Mouse (Mus musculus): ENCODE results near the gene Fmnl3.
"Not testable (repeated sequence)": the region's sequence is repeated elsewhere in the genome, so short reads cannot be mapped to it uniquely, and the experiment has no call there.

Gene Fmnl3

DNA sequence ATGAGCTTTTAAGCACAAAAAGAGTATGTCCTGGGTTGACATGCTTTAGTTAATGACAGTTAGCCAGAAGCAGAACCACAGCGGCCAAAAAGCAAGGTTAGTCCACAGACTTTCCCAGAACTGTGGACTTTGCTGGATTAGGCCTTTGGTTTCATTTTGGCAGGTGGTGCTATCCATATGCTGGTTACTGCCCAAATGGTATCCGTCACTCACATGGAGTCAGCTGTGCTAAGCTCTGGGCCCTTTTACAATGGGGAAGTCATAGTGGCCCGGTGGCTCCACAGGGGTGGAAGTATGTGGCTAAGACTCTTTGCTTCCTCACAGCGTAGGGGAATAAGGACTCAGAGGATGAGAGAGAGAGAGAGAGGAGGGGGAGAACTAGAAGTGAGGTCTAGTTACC, 17.7 kb upstream of the Fmnl3 start:
- DNase-seq (ENCODE audit: low spot score in 2 of 2) = no peak

DNA sequence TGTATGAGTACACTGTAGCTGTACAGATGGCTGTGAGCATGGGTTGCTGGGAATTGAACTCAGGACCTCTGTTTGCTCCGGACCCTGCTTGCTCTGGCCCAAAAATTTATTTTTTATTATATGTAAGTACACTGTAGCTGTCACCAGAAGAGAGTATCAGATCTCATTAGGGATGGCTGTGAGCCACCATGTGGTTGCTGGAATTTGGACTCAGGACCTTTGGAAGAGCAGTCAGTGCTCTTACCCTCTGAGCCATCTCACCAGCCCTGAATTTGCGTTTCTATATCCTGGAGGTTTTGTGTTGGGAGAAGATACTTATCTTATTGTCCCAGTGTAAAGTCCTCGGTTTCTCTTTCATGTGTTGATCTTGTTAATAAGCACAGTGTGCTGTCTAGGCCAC, 16.5 kb upstream of the Fmnl3 start:
- DNase-seq (ENCODE audit: low spot score in 2 of 2) = no peak

DNA sequence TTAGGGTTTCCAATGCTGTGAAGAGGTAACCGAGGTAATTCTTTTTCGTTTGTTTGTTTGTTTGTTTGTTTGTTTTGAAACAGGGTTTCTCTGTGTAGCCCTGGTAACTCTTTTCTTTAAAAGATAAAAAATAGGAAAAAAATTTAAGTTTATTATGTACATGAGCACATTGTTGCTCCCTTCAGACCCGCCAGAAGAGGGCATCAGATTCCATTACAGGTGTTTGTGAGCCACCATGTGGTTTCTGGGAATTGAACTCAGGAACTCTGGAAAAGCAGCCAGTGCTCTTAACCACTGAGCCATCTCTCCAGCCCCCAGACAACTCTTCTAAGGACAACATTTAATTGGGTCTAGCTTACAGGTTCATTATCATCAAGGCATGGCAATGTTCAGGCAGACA, 15.8 kb upstream of the Fmnl3 start:
- not testable (repeated sequence) for DNase-seq (ENCODE audit: low spot score in 2 of 2)

DNA sequence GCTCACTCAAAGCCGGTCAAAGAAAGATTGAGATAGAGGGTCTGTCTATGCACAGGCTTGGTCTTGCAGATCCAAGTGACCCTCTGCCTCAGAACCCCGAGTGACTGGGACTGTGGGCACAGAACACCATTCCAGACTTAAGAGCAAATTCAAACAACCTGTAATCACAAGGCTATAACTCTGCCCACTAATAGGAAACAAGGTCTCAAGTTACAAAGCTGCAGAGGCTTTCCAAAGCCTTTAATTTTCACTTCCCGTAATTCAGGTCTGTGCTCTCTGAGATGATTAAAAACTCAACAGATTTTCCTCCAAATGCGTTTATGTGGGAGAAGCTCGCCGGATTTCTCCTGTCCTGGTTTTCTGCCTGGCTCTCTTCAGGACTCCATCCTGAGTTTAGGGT, 13.8 kb upstream of the Fmnl3 start:
- no peak for DNase-seq (ENCODE audit: low spot score in 2 of 2)

DNA sequence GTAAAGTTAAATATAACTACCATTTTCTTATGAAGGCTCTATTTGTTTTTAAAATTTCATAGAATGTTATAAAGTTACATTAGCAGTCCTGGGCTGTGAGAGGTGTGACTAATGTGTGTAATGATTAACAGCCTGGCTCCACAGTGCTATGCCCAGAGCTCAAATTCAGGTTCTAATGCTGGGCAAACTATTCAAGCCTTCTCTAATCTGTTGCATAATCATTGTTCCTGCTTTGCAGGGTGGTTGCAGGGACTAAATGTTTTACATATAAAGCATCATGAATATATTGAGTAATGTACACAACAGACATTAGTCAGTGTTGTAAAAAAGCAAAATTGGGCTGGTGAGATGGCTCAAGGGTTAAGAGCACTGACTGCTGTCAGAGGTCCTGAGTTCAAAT, 12.6 kb upstream of the Fmnl3 start:
- no peak for DNase-seq (ENCODE audit: low spot score in 2 of 2)

DNA sequence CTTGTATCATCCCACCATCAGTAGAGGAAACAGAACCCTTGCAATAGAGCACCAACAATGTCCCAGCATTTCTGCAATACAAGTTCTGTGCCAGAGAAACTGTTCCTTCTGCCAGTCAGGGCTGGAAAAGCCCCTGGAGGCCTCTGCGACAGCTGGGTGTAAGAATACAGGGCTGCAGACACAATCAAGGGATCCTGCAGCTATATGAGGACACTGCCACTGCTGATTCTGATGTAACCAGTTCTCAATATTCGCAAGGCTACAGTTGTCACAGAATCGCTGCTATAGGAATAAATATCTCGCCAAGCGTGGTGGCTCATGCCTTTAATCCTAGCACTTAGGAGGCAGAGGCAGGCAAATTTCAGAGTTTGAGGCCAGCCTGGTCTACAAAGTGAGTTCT, 6.0 kb upstream of the Fmnl3 start:
- DNase-seq (ENCODE audit: low spot score in 2 of 2) = no peak

DNA sequence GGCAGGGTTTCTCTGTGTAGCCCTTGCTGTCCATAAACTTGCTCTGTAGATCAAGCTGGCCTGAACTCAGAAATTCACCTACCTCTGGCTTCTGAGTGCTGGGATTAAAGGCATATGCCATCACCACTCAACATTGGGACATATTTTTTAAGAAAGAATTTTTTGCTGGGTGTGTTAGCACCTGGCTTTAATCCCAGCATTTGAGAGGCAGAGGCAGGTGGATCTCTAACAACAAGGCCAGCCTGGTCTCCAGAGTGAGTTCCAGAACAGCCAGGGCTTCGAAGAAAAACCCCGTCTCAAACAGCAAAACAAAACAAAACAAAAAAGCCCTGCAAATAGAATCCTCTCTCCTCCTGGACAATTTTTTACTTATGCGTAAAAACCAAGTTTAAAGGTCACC, 5.3 kb upstream of the Fmnl3 start:
- DNase-seq (ENCODE audit: low spot score in 2 of 2) = no peak

DNA sequence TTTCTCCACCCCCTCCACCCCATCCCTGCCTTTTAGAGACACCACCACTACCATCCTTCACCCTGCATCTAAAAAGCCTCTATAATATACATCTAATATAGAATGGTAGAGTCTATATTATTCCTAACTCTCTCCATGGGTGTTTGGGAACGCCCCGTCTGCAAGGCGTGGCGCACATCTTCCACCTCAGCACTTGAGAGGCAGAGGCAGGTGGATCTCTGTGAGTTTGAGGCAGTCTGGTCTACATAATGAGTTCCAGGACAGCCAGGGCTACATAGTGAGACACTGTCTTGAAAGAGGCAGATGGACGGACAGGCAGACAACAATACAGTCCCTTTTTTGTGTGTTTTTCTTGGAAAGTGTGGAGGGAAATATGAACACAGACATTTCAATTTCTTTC, 4.8 kb upstream of the Fmnl3 start:
- DNase-seq (ENCODE audit: low spot score in 2 of 2) = no peak

DNA sequence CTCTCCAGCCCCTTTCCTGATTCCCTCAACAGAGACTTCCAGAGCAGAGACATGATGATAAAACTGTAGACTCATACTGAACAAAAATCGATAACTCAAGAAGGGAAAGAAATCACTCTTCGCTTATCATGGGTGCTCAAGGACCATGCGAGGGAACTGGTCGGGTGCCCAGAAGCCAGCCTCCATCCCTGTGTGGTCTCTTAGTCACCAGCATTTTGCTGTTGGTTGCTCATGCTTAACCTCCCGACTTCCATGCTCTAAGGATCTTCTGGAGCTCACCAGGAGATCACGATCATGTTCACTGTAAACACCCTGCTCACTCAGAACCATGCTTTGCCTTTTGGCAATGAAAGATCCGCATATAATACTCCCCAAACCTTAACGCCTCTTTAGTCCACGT, 2.5 kb upstream of the Fmnl3 start:
- DNase-seq (ENCODE audit: low spot score in 2 of 2) = no peak

DNA sequence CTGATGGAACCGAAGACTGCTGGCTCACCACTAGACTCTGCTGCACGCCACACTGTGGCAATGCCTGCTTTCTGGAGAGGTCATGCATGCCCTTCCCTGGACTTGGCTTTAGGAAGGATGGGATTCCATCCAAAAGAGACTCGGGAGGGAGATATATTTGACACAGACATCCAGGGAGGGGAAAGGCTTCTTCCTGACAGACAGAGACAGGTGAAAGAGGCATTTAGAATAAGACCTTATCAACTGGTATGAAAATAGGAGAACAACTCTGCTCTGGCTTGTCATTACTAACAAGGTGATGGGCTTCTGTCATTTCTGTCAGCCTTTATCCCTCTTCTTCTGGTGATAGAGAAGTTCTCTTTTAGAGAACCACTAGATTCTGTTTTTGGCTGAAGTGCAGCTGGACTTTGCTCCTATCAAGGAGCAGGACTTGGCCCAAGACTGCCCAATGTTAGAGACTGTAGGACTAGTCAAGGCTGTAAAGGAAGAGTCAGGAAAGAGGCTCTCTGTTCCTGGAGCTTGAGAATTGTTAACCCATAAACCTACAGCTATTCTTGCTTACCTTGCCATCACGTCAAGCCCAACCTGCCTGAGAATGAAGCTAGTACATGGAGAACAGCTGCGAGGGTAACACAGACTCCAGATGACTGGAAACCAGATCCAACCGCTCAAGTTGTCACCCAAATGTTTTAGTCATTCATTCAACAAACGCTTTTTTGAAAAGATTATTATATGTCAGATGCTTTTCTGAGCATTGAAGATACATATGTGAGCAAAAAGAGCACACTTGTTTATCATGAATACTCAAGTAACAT, 1.5 kb upstream of the Fmnl3 start:
- DNase-seq (ENCODE audit: low spot score in 2 of 2) = no peak

DNA sequence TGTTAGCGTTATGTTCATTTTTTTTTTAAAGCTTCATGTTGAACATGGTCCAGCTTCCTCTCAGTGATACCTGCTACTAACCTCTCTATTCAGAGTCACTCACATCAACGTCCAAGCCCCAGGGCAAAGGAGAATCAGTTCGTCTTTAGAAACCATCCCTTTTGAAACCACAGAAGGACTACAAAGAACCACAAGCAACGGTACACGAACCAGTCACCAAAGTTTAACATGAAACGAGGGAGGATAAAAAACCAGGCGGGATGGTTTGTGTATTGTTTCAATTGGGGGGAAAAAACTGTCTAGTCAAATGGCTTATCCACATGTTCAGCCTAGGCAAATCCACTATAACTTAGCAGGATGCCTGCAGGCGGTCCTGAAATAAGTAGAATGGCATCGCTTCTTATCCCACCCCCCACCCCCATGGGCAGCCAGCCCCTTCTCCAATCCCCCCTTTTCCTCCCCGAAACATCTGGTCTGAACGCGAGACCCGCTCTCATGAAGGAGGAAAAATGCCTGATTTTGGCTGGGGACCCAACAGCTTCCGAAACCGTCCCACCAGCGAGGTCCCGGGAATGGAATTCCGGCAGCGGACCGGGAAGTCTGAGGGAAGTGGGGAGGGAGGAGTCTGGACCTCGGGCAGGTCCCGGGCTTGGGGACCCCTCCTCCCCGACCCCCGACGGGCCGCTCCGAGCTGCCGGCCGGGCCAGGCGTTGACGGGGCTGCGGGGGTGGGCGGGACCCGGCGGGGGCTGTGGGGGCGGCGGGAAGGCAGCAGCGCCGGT, 701 bp downstream of the Fmnl3 start:
- no peak for DNase-seq (ENCODE audit: low spot score in 2 of 2)

DNA sequence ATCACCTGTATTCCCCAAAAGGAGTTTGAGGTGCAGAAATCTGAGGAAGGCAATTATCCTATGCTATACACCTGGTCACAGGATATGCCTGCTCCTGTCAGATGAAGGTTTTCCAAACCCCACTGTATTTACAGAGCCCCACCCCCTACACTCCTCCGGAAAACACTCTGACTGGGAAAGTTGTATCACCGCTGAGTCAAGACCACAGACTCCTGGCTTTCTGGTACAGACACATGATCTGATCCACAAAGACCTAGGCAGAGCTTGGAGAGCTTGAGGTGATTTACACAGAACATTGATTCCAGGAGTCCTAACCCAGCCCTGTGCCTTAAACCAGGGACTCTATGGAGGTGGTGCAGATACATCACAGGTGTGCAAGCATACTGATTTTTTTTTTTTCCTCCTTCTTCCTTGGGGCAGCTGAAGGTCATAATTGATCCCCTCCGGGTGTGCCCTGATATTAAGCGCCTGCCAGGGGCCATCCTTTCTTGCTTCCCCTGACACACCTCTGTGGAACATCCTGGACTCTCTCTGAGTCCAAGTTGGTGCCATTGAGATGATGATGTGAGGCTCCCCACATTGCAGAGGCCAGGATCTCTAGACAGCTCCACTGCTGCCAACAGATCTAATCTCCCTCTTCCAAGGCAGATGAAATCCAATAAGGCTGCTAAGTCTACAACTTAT, 1.6 kb downstream of the Fmnl3 start:
- no peak for DNase-seq (ENCODE audit: low spot score in 2 of 2)

DNA sequence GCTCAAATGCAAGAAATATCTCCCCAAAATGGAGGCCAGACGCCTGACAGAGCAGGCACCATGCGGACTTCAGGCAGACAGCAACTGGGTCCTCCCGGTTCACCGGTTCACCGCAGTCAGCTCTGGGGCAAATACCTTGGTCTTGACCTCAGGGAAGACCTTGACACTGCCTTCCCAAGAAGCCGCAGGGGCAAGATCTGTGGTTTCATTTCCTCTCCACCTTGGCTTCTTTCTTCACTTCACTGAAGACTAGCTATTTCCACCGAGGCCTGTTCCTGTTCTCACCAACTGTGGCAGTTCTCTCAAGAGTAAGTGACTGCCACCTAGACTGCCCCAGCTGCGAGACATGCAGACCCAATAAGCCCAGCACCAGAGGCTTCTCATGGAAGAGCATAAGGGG, 5.4 kb downstream of the Fmnl3 start:
- no peak for DNase-seq (ENCODE audit: low spot score in 2 of 2)

DNA sequence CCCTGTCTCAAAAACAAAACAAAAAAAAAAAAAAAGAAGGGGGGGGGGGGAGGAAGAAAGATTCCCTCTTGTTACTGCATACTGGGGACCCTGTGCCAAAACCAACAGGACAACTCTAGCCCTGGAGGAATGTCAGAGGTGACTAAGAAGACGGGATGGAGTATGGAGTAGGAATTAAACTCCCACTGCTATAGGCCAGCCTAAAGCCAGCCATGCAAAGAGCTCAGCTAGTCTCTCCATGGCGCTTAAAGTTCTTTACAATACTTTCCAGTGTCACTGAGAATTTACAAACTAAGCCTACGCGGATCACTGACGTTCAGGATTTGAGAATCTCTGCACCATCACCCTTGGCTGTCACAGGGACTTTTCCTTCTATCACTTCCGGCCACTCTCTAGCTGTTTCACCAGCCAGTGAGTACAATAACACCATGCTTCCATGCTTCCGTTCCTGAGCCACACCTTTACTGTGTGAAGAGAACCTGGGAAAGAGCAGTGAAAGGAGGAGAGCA, 6.2 kb downstream of the Fmnl3 start:
- no peak for DNase-seq (ENCODE audit: low spot score in 2 of 2)

DNA sequence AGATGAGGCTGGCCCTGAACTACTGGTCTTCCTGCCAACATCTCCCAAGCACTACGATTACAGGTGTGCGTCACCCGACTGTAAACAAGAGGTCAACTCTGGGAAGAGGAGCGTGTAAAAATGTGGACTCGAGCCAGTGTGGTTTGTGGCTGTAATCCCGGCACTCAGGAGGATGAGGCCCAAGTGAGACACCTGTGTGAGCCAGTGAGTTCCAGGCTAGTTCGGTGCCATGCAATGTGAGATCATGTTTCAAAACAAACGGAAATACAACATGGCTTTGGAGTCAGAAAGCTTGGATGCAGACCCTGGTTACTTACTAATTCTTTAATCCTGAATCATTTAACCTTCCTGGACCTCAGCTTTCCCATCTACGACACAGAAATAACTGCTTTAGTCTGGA, 11.3 kb downstream of the Fmnl3 start:
- DNase-seq (ENCODE audit: low spot score in 2 of 2) = no peak

DNA sequence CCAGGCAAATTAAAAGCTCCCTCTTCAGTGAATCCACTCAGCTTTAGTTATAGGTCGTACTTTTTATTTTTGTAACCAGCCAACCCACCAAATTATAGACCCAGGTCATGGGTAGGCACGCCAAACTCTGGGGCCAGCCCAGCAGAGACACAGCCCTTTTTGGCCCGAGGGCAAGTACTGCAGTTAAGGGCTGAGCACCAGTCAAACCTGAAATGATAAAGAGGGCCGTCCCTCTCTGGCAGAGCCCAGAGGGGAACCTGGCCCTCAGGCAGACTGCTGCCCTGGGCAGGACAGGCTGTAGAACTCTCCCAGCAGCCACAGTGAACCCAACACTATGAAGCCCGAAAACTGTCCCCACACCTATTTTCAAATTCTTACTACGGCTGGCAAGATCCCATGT, 13.8 kb downstream of the Fmnl3 start:
- DNase-seq (ENCODE audit: low spot score in 2 of 2) = no peak

DNA sequence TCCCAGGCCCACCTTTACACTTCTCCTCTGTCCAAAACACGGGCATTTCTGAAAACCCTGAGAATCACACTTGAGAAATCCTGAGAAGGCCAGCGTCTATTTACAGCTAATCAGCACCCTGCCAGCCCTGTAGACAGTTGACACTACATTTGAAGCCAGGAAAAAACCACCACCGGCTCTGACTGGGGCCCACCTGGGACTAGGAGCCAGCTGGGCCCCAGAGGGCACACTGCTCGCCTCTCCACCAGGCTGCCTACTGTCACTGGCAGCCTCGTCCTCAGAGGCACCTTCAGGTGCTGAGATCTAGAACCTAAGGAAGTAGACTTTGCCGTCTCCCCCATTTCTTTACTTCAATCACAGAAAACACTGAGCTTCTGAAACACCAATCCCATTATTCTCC, 14.6 kb downstream of the Fmnl3 start:
- DNase-seq (ENCODE audit: low spot score in 2 of 2) = no peak

DNA sequence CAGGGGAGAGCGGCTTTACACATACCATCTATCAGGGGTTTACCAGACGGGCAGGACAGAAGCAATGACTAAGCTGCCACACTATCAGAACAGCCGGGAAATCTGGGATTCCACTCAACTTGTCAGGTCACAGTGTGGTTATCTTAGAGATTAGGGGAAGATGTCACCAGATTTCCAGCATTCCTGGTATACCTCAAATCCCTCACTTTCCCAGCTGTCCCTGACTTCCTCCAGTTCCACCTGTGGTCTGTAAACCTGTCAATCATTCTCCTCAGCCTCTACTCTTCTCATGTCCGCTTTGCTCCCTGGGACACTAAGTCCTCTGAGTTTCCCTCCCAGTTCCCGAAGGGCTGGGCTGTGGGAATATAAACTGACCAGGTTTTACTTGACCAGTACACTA, 18.0 kb downstream of the Fmnl3 start:
- no peak for DNase-seq (ENCODE audit: low spot score in 2 of 2)

DNA sequence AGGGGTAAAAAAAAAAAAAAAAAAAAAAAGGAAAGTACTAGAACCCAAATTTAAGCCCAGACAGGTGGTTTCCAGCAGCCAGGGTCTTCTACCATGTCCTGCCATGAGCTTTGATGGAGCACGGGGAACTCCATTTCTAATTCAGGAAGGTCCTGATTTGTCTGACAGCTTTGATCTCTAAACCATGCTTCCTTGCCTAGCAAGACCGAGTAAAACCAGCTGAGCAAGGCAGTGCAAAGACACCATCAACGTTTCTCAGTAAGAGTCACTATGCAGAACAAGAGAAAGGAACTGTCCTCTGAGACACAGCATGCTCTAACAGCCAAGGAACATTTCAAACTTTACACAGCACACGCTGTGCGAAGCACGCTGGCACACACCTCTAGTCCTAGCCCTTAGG, 18.7 kb downstream of the Fmnl3 start:
- no peak for DNase-seq (ENCODE audit: low spot score in 2 of 2)

DNA sequence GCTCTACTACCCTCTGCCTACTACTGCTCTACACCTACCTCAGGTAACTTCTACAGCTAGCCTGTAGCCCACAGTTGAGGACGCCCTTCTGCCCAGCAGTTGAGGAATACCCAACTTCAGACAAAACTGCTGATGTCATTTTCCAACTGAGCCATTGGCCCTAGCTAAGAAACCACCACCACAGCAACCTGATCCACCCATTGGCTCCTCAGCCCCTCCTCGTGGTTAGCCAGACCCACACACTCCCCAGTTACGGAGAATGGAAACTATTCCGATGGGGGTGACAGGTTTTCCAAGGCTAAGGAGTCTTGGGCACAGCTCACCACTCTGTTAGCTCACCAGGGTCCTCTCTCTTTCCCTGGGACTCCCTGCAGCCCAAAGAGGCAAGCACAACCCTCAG, 25.3 kb downstream of the Fmnl3 start:
- no peak for DNase-seq (ENCODE audit: low spot score in 2 of 2)

DNA sequence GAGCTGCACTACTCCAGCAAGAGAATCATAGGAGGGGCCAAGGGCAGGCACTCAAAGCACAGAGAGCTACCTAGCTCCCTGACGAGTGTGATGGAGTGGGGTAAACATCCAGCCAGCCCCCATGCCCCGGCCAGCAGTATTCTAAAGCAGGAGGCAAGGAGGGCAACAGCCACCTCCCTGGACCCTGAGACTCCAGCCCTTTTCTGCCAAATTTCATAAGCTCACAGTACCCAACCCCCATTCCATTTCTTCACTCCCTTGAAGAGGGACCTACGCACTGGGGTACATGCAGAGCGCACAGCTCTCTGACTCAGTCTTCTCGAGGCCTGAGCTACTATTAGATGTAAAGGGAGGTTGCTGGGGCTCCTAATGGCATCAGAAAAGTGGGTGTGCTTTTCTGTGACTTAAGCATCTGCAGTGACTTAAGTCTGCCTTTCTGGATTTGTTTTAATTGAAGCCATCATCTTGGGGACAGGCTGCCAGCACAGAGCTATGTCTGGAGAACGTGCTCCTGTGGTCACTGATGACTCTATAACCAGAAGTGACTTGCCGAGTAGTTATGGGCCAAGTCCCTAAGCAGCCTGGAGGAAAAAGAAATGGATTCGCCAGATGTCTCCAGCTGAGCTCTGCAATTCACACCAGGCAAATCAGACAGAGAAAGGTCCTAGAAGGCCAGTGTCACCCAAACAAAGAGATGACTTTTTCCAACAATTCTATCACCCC, 26.0 kb downstream of the Fmnl3 start:
- no peak for DNase-seq (ENCODE audit: low spot score in 2 of 2)
